Mouse (Mus musculus) CD4-positive helper T cell, adult 2 months (primary cell): ENCODE results near the gene 5730522E02Rik.

ENCODE experiments used
- DNase-seq: peaks from one replicate; pipeline ENCODE4 v3.0.0-alpha.2; 2012; ENCODE audit warnings: low read depth, missing footprints, low spot score

The 5730522E02Rik gene

GRCm38 (mm10) chr11:25819789-25820188 is 390.8 kb downstream of the 5730522E02Rik start:
- DNase-seq = no peak

DNA sequence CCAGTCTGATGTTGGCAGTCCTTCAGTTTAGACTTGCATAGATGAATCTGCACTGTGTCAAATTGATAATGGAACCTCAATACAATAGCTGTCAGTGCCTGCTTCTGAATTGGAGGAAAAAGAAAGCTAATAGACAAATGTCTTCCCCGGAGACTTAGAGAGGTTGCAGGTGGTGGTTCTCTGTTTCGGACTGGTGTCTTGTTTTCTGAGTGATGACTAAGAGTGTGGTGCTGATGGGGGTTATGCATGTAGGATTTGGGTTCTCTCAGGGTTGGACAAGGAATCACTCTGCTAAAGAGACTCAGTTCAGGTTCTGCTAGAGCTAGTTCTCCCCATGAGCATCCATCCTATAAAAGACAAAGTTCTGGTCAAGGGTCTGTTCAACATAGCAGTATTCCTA is 397.1 kb downstream of the 5730522E02Rik start:
- DNase-seq = no peak

DNA sequence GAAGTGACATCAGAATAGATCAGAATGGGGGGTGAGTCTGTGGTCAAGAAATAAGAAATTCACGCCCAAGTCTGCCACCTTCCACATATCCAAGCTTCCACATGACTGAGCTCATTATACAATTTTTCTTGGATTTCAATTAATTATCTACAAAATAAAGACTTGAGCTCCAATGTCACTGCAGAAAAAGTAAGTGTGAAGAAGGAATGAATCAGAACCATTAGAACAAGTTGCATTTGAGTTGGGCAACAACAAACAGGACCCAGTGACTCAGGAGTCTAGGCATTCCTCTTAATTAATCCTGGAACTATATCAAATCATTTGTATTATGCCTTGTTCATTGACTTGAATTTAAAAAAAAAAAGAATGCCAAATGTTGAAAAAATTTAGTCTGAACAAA is 422.9 kb downstream of the 5730522E02Rik start:
- DNase-seq = no peak

GRCm38 (mm10) chr11:25772231-25772630 is 438.3 kb downstream of the 5730522E02Rik start:
- DNase-seq = no peak

DNA sequence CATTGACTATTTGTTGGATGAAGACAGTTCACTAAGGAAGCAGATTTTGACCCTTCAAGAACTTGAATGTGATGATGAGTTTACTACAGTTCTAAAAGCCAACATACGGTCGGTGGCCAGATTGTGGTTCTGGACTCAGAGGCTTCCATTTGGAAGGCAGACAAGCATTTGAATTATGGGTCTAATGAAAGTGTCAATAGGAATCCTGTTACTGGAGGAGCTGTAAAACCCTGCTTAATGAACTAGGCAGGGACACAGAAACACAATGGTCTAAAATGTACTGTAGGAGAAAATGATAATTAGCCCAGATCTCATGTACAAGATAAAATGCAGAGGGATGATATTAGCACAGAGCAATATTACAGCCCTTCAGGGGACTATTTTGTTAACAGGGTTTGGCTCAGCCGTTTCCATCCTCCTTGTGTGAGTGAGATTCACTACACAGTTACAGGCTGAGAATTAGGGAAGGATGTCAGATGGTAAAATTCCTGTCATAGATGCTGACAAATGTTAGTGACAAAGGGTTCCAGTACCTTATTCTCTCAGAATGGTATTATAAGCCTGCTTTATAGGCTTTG is 439.5 kb downstream of the 5730522E02Rik start:
- DNase-seq = no peak

DNA sequence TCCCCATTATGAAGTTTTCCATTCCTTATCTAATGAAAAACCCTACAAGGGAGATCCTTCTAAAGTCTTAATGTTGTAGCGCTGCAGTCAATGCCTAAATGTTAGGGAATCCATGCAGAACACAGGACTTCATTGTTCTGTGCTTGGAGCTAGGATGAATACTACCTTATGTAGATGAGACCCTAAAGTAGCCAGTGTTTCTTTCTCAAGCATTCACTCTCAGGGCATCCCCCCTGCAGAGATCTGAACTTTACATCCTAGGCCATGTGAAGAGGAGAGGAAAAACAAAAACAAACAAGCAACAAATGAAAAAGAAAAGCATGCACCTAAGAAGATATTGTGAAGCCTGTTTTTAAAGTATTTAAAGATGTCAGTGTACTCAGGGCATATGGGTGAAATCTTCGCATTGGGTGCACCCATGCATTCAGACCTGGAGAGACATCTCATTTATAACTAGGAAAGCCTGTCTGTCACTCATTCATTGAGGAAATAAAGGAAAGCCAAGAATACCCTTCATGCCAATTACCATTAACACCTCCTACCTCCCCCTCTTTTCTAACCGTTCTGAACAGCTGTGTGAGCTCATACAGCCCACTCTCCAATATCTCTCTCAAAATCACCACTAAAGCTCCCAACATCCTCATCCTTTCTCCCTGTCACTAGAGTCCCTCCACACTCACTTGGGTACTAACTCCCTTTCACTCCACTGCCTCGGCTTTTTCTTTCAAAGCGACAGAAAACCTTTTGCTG is 442.8 kb downstream of the 5730522E02Rik start:
- no peak for DNase-seq

GRCm38 (mm10) chr11:25753156-25753899 is 457.2 kb downstream of the 5730522E02Rik start:
- DNase-seq = no peak

DNA sequence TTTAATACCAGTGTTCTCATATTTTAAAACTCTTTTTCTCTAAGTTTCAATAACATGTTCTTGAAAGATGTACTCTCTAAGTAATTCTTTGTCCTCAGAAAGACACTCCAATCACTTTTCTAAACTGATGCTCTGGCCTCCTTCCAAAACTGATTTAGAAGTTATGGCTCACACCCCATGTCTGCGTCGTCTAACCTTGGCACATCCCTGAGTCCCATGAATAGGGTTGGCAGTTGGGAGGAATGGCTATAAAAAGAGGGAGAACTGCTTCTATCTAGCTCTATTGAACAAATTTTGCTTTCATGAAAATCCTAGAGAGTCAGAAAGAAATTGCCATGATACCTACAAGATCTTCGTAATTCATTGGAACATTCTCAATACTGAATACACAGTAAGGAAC is 458.1 kb downstream of the 5730522E02Rik start:
- no peak for DNase-seq

- DNase-seq = no peak
Observed at GRCm38 (mm10) chr11:25747098-25747862, 463.3 kb downstream of the 5730522E02Rik start.

DNA sequence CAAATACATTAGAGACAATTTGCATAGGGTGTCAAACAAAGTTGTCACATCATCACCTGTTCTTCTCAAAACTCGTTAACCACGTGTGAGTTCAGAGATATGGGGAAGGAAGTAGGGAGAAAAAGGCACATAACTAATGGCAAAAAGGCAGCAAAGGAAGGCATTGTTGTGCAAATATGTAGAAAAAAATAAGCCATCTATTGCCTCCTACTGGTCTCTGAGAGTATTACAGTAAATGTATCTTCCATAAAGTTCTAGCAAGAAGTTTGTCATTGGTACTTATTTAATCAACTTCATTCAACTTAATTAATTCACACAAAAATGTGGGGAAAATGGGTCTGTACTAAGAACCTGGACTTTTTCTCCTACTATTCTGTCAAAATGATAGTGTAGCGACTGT is 466.9 kb downstream of the 5730522E02Rik start:
- DNase-seq = no peak

DNA sequence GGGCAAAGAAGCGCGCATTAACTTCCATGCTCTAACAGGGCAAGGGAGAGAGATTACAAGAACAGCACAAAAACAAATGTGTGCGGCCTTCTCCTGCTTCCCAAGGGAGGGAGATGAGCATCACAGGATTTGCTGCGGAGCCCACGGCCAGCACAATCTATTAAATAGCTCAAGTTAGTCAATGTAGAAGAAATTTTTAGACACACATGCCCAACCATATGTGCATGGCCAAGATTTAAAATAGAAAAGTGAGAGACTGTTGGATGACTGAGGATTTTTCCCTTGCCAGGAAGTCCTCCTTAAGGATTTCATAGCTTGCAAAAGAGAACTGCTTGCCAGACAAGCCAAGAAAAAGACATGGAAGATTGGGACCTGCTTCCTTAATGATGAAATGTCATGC is 473.3 kb downstream of the 5730522E02Rik start:
- no peak for DNase-seq

- no peak for DNase-seq
Observed at GRCm38 (mm10) chr11:25729476-25729875, 481.1 kb downstream of the 5730522E02Rik start.

DNA sequence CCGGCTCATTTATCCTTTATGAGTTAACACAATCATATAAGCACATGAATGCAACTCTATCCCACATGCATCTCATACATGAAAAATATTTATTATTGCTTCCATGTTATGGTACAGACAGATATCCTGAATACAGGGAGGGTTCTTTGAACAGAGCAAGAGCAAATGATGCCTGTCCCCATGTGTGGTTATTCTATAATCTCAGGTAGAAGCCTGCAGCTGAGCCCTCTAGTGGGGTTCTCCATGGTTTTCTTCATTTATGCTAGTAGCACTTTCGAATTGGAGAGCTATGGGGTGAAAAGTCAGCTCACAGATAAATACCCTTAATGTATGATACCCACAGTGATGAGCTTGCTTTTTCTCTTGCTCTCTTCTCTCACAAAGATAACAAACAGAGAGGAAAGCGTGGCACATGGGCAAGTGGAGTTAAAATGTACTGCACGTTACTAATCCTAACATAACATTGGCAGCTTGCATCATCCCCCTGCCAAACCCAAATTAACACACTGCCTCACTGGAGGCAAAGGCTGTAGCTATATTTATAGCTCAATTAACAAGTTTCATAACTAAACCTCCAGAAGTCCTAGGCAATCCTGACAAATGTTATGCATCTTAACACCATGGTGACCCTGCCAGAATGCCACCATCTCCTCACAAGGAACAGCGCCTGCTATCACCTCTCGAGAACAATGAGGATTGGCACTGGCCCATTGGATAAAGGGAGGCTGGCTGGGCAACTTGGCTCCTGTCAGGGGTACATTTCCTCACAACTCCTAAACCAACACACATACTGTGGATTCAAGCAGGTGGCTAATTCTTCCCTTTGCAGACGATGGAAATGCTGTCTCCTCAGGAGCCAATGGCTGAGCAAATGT is 494.9 kb downstream of the 5730522E02Rik start:
- DNase-seq = no peak

DNA sequence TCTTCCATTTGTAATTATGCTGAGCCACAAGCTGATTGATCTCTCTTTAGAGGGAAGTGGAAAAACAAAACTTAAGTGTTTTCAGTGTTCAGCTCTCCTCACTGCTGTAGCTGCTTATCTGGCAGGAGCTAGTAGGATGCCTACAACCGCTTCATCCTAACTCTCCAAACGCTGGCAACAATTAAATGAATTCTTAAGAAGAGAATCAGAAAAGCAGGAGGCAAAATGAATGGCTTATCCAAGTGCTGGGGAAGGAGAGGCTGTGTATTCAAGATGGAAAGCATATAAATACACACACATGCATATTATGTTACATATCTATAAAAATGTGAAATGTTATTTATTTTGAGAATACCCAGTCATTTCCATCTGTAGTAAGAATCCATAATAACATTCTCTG is 500.0 kb downstream of the 5730522E02Rik start:
- no peak for DNase-seq

DNA sequence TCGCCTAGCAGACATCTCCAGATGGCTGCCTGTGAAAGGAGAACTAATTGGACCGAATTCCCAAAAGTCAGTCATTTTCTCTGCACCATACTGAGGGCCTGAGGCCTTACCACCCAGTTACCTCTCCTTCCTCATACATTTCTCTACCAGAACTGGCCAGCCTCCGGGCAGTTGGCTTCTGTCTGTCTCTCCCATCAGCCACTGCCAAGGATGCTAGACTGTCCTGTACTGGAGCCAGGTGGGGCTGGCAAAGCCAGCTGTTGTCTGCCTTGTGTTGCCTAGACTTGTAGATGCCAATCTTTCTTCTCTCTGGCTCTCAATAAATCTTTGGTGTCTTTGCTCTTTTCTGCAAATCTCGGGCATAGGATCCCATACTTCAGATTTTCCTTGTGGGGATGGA is 500.7 kb downstream of the 5730522E02Rik start:
- no peak for DNase-seq

- DNase-seq = no peak
Observed at GRCm38 (mm10) chr11:25704332-25705168, 506.0 kb downstream of the 5730522E02Rik start.

DNA sequence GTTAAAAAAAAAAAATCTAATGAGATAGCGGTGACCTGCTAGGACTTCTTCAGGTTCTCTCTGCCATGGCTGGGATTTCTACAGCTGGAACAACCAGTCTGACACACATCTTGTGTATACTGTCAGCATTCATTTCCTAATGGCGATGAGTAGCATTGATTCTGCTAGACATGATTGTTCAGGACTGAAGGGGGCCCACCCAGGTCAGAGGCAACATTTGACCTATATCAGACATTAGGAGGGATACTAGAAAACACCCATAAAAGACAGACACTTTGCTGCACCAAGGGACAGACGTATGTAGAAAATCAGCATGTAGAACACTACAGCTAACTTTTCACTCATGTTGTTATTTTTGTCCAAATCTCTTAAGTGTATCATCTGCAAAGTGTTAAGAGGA is 507.8 kb downstream of the 5730522E02Rik start:
- DNase-seq = no peak

- DNase-seq = no peak
Observed at GRCm38 (mm10) chr11:25697508-25698193, 512.9 kb downstream of the 5730522E02Rik start.

DNA sequence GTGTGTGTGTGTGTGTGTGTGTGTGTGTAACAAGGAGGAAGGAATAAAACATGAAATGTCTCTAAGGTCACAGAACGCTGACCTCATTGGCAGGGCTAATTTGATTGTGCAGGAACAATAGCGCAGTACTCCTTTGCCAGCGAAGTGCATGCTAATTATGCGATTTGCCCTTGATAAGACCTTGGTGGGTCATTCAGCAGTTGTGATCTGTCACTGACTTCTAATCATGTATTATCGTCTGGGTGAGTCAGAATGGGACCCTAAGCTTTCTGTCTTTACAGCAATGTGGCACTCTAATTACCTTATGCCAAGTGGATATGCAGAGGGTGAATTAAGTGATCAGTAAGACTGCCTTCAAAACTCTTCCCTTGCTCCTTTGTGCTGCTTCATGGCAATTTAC is 514.4 kb downstream of the 5730522E02Rik start:
- no peak for DNase-seq
